Mouse (Mus musculus) ES-E14 (cell line): Measurements from ENCODE around the gene Fam13a.

Source experiments
- CHD2 ChIP-seq: IDR thresholded peaks from 2 replicates; pipeline ENCODE4 v1.6.1; 2014; ENCODE audit warnings: mild to moderate bottlenecking, low read depth, low read length, inconsistent platforms
- HCFC1 ChIP-seq: IDR thresholded peaks from 2 replicates; pipeline ENCODE4 v1.6.1; 2012; ENCODE audit warnings: low read length, inconsistent platforms, borderline replicate concordance; ENCODE audit not compliant: insufficient read depth
- MAFK ChIP-seq: IDR thresholded peaks from 2 replicates; pipeline ENCODE4 v1.6.1; 2014; ENCODE audit warnings: mild to moderate bottlenecking, low read depth, low read length, inconsistent platforms; ENCODE audit not compliant: insufficient read depth
- ZC3H11A ChIP-seq: IDR thresholded peaks from 2 replicates; pipeline ENCODE4 v1.6.1; 2012; ENCODE audit warnings: low read depth, mild to moderate bottlenecking, inconsistent platforms, low read length, borderline replicate concordance
- ZNF384 ChIP-seq: IDR thresholded peaks from 2 replicates; pipeline ENCODE4 v1.6.1; 2012; ENCODE audit warnings: low read depth, low read length, inconsistent platforms

DNA sequence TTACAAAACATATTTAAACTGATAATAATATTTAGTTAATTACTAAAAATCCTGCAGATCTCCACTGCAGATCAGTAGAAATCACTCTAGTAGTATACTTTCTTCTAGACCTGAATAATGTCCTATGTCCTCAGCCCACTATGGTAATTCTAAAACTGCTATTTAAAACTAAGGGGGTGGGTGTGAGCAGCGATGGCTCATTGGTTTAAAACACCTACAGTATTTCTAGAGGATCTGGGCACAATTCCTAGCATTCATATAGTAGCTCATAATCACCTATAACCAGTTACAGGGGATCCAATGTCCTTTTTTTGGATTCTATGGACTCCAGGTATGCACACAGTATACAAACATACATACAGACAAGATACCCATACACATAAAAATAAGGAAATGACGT is 78.1 kb downstream of the Fam13a start:
- TF ChIP-seq ZNF384 (no peak), CHD2 (no peak), HCFC1 (no peak), MAFK (no peak), ZC3H11A (no peak)
